Mouse (Mus musculus): ENCODE measurements at regions not wholly inside any gene's neighbourhood (a gene's known extent, or its start where the extent isn't known, plus 50 kb on each side); places are given as distances from the start of the nearest gene placed in this dataset.

DNA sequence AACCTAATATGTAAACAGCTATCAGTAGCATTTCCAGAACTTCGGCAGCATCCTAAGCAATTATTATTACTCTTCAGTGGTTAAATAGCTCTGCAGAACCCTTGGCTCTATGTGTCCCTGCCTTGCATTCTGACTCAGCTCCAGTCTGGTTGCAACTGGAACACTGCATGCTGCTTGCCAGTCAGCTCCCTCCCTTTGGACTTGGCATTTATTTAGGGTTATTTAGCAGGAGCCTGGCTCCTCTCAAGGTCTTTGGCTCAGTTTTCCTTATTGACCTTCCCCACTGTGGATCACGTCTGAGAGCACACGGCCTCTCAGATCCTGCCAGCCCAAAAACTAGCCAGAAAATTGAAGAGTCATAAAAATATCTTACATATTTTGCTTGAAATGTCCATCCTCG, 217.4 kb downstream of the Speer2 start:
- Histone ChIP-seq H3K36me3 (ENCODE audit: control insufficient read depth, insufficient read depth, low read length) (no peaks in the 10 kb centered on the region), H3K4me2 (ENCODE audit: low read length) (no peak overlapping the region), H3K9ac (replicated peaks; ENCODE audit: low read length) (no peak overlapping the region), H3K4me1 (ENCODE audit: control insufficient read depth, insufficient read depth, low read length) (no peaks in the 10 kb centered on the region), H3K4me3 (replicated peaks; ENCODE audit: low read depth, low read length) (no peak overlapping the region), H3K27ac (replicated peaks; ENCODE audit: low read depth, low read length) (no peak overlapping the region), H3K9me3 (ENCODE audit: control insufficient read depth, low read length) (no peaks in the 10 kb centered on the region), H3K27me3 (ENCODE audit: control insufficient read depth, insufficient read depth, low read length) (no peaks in the 10 kb centered on the region)
- ATAC-seq (ENCODE audit: low FRiP score, low TSS enrichment) (no peak), DNase-seq (no peak)
- WGBS = 85% methylated on average over 4 of the region's 4 CpGs

DNA sequence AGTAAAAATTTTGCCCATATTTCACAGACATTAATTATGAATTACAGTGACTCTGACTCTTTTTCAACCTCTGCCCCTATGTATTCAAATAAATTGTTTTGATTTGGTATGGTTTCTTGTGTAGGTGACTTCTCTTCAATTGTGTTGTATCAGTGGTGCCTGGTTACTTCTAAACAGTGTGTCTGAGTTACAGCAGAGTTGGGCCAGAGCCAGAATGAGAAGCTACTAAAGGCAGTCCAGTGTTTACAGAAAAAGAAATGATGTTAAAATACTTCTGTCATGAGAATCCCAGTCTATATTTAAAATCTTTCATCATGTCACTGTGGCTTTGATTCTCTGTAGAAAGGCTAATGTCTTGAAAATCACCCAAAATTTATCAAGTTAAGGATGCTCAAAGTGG, 255.8 kb downstream of the Speer2 start:
- Histone ChIP-seq H3K9ac (replicated peaks; ENCODE audit: low read length) (no peak overlapping the region), H3K36me3 (ENCODE audit: control insufficient read depth, insufficient read depth, low read length) (no peaks in the 10 kb centered on the region), H3K27ac (replicated peaks; ENCODE audit: low read depth, low read length) (no peak overlapping the region), H3K4me3 (replicated peaks; ENCODE audit: low read depth, low read length) (no peak overlapping the region), H3K27me3 (ENCODE audit: control insufficient read depth, insufficient read depth, low read length) (no peaks in the 10 kb centered on the region), H3K9me3 (ENCODE audit: control insufficient read depth, low read length) (no peaks in the 10 kb centered on the region), H3K4me1 (ENCODE audit: control insufficient read depth, insufficient read depth, low read length) (no peaks in the 10 kb centered on the region), H3K4me2 (ENCODE audit: low read length) (no peak overlapping the region)
- ATAC-seq (ENCODE audit: low FRiP score, low TSS enrichment) = no peak
- no peak for DNase-seq

GRCm38 (mm10) chr16:69600978-69601377, 262.6 kb downstream of the Speer2 start:
- Histone ChIP-seq H3K4me1 (ENCODE audit: control insufficient read depth, insufficient read depth, low read length) (no peaks in the 10 kb centered on the region), H3K27me3 (ENCODE audit: control insufficient read depth, insufficient read depth, low read length) (no peaks in the 10 kb centered on the region), H3K9me3 (ENCODE audit: control insufficient read depth, low read length) (no peaks in the 10 kb centered on the region), H3K36me3 (ENCODE audit: control insufficient read depth, insufficient read depth, low read length) (no peaks in the 10 kb centered on the region), H3K4me2 (ENCODE audit: low read length) (no peak overlapping the region), H3K9ac (replicated peaks; ENCODE audit: low read length) (no peak overlapping the region), H3K27ac (replicated peaks; ENCODE audit: low read depth, low read length) (no peak overlapping the region), H3K4me3 (replicated peaks; ENCODE audit: low read depth, low read length) (no peak overlapping the region)
- WGBS = 69% methylated on average over 3 of the region's 3 CpGs
- ATAC-seq (ENCODE audit: low FRiP score, low TSS enrichment) = no peak
- peak; percentile 23 for DNase-seq

DNA sequence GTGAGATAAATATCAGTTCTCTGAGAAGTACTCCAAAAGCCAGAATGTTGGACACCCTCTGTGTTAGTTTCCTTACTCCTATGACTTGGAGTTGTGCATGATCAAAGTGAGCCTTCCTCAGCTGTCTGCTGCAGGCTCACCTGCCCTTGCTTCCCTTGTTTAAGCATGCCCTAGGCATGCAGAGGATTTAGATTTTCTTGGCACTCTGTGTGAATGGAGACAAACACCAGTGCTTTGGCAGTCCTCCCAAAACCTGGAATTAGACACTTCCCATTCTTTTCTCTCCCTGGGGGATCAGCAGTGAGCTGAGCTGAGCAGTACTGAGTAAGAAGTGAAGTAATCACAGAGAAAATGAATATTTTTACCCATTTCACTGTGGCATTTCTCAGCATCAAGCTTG, 286.3 kb downstream of the Speer2 start:
- Histone ChIP-seq H3K36me3 (ENCODE audit: control insufficient read depth, insufficient read depth, low read length) (no peaks in the 10 kb centered on the region), H3K27me3 (ENCODE audit: control insufficient read depth, insufficient read depth, low read length) (no peaks in the 10 kb centered on the region), H3K4me1 (ENCODE audit: control insufficient read depth, insufficient read depth, low read length) (no peaks in the 10 kb centered on the region), H3K27ac (replicated peaks; ENCODE audit: low read depth, low read length) (no peak overlapping the region), H3K9ac (replicated peaks; ENCODE audit: low read length) (no peak overlapping the region), H3K9me3 (ENCODE audit: control insufficient read depth, low read length) (no peaks in the 10 kb centered on the region), H3K4me2 (ENCODE audit: low read length) (no peak overlapping the region), H3K4me3 (replicated peaks; ENCODE audit: low read depth, low read length) (no peak overlapping the region)
- peak; percentile 75 for DNase-seq
- ATAC-seq (ENCODE audit: low FRiP score, low TSS enrichment) = peak; percentile 57; the same call in 1 of the 2 replicates

DNA sequence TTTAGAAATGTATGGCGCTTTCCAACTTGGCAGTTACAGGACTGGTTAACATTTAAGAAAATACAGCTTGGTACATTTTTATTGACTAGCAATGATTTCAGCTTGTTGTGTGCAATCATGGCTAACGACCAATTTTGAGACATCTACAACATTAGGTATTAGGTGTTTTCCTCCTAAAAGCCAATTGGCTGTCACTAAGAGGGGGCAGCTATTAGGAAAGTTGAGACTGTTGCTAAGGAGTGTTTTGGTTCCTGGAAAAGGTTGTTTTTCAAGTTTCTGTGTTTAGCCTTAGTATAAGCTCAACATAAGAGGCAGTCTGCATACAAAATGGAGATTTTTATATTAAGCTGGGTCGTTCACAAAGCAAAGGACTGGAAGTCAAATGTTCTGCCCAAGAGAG, 295.4 kb downstream of the Speer2 start:
- no peak for ATAC-seq (ENCODE audit: low FRiP score, low TSS enrichment)
- 69% methylated on average over 3 of the region's 3 CpGs for WGBS
- Histone ChIP-seq H3K4me1 (ENCODE audit: control insufficient read depth, insufficient read depth, low read length) (no peaks in the 10 kb centered on the region), H3K36me3 (ENCODE audit: control insufficient read depth, insufficient read depth, low read length) (no peaks in the 10 kb centered on the region), H3K27ac (replicated peaks; ENCODE audit: low read depth, low read length) (no peak overlapping the region), H3K9ac (replicated peaks; ENCODE audit: low read length) (no peak overlapping the region), H3K27me3 (ENCODE audit: control insufficient read depth, insufficient read depth, low read length) (no peaks in the 10 kb centered on the region), H3K4me3 (replicated peaks; ENCODE audit: low read depth, low read length) (no peak overlapping the region), H3K4me2 (ENCODE audit: low read length) (no peak overlapping the region), H3K9me3 (ENCODE audit: control insufficient read depth, low read length) (no peaks in the 10 kb centered on the region)
- DNase-seq = no peak

GRCm38 (mm10) chr16:69567420-69568179, 295.9 kb downstream of the Speer2 start:
- DNase-seq (peak; percentile 20), ATAC-seq (ENCODE audit: low FRiP score, low TSS enrichment) (peak; percentile 53; the same call in 1 of the 2 replicates)
- no peak overlapping the region for H3K27ac ChIP-seq (replicated peaks; ENCODE audit: low read depth, low read length)
- H3K4me2 ChIP-seq (ENCODE audit: low read length) = no peak overlapping the region
- no peaks in the 10 kb centered on the region for H3K27me3 ChIP-seq (ENCODE audit: control insufficient read depth, insufficient read depth, low read length)
- H3K9me3 ChIP-seq (ENCODE audit: control insufficient read depth, low read length) = no peaks in the 10 kb centered on the region
- 57% methylated on average over 2 of the region's 2 CpGs for WGBS
- no peaks in the 10 kb centered on the region for H3K4me1 ChIP-seq (ENCODE audit: control insufficient read depth, insufficient read depth, low read length)
- H3K4me3 ChIP-seq (replicated peaks; ENCODE audit: low read depth, low read length) = no peak overlapping the region
- no peak overlapping the region for H3K9ac ChIP-seq (replicated peaks; ENCODE audit: low read length)
- H3K36me3 ChIP-seq (ENCODE audit: control insufficient read depth, insufficient read depth, low read length) = no peaks in the 10 kb centered on the region

Data from midbrain, embryonic 14.5 days (tissue).